In the genomic region with DNA sequence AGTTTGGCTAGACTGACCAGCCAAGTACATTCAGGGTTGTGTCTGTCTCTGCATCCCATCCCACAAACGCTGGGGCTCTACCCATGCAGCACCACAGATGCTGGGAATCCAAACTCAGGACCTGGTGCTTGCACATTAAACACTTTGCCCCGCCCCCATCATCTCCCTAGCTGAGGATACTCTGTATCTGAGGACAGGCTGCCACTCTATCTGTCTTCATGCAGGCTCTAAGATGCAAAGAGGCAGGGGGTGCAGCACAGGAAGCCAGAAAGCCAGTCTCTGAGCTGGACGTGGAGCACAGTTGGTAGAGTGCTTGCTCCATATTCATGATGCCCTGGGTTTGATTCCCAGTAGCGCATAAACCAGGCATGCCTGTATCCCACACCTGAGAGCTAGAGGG, we compare ENCODE assay signal across 14 mouse cellular contexts. TPM values are rescaled to one million over a fixed set of nuclear protein-coding genes. Genes with fewer than 3 reads are reported as not detected.
DNase-seq lines count a peak whose midpoint lies in the region; ATAC-seq and TF ChIP-seq lines count a peak whose summit lies in the region.
"Had no signal": no experiment of that assay in that cellular context is flagged by ENCODE, and none has a peak within 500 bp of the region (broad histone marks: within the 10 kb centered on the region; RNA-seq: fewer than 3 reads in every experiment).

No protein-coding gene starts in this region.

- H3K4me1 ChIP-seq in heart, embryonic 12.5 days (replicated peaks), result peaks cover 36% of the 10 kb centered on the region
- H3K4me1 ChIP-seq in lung, embryonic 14.5 days (ENCODE audit: insufficient read depth), result peaks cover 18% of the 10 kb centered on the region
- H3K4me1 ChIP-seq in intestine, embryonic 16.5 days (ENCODE audit: control insufficient read depth, insufficient read depth, low read length), result peaks cover 10% of the 10 kb centered on the region

- H3K27ac ChIP-seq in heart, embryonic 12.5 days (ENCODE audit: poor library complexity, severe bottlenecking), result peak overlapping the region; percentile 92; the same call in 1 of the 2 replicates
- H3K27ac ChIP-seq in lung, embryonic 14.5 days (ENCODE audit: low read depth), result peak overlapping the region; percentile 93
- 0 out of 2 replicates have a peak overlapping the region, but pooled peaks have one; percentile 88 for H3K27ac ChIP-seq in intestine, embryonic 16.5 days (ENCODE audit: low read length)

- WGBS in heart, embryonic 12.5 days, result 51% methylated on average over 4 of the region's 4 CpGs
- WGBS in lung, embryonic 14.5 days, result 47% methylated on average over 4 of the region's 4 CpGs
- WGBS in intestine, embryonic 16.5 days, result 59% methylated on average over 4 of the region's 4 CpGs

- peaks cover 14% of the 10 kb centered on the region for H3K27me3 ChIP-seq in heart, embryonic 12.5 days (replicated peaks)
- no peaks in the 10 kb centered on the region for H3K27me3 ChIP-seq in lung, embryonic 14.5 days (ENCODE audit: insufficient read depth, low read length)
- no peaks in the 10 kb centered on the region for H3K27me3 ChIP-seq in intestine, embryonic 16.5 days (replicated peaks; ENCODE audit: control insufficient read depth, insufficient read depth, low read length)
- H3K27me3 ChIP-seq: liver, embryonic 13.5 days had no signal

- no peak for TF ChIP-seq CTCF in lung, embryonic 14.5 days (IDR thresholded peaks at IDR 0.05; ENCODE audit: low read depth)

- no peak for ATAC-seq in heart, embryonic 12.5 days (ENCODE audit: insufficient number of reproducible peaks, low FRiP score)
- ATAC-seq in lung, embryonic 14.5 days (ENCODE audit: insufficient read depth), result no peak
- no peak for ATAC-seq in intestine, embryonic 16.5 days

- no peaks in the 10 kb centered on the region for H3K36me3 ChIP-seq in heart, embryonic 12.5 days
- no peaks in the 10 kb centered on the region for H3K36me3 ChIP-seq in lung, embryonic 14.5 days (ENCODE audit: insufficient read depth)
- H3K36me3 ChIP-seq in intestine, embryonic 16.5 days (ENCODE audit: control insufficient read depth, insufficient read depth, low read length), result no peaks in the 10 kb centered on the region
- H3K36me3 ChIP-seq: liver, embryonic 13.5 days; midbrain, embryonic 12.5 days had no signal

- intact Hi-C loops in heart, postnatal 25 days (cut with DNase I), result no loop called here
- intact Hi-C loops in left cerebral cortex, postnatal 25 days (cut with DNase I), result no loop called here

- no peak overlapping the region for H3K4me3 ChIP-seq in heart, embryonic 12.5 days
- H3K4me3 ChIP-seq in lung, embryonic 14.5 days (ENCODE audit: low read depth, low read length), result no peak overlapping the region
- H3K4me3 ChIP-seq in intestine, embryonic 16.5 days (ENCODE audit: low read length), result no peak overlapping the region
- H3K4me3 ChIP-seq: liver, embryonic 13.5 days; midbrain, embryonic 12.5 days had no signal

- H3K4me2 ChIP-seq in heart, embryonic 12.5 days, result no peak overlapping the region
- no peak overlapping the region for H3K4me2 ChIP-seq in lung, embryonic 14.5 days
- no peak overlapping the region for H3K4me2 ChIP-seq in intestine, embryonic 16.5 days (ENCODE audit: low read depth, low read length)
- H3K4me2 ChIP-seq: liver, embryonic 13.5 days; midbrain, embryonic 12.5 days had no signal

- no peak for DNase-seq in heart, postnatal 25 days (ENCODE audit: low spot score)
- no peak for DNase-seq in lung, embryonic 14.5 days
- DNase-seq in lung, postnatal 10 days, result no peak
- peak; percentile 63 for DNase-seq in thymus, postnatal 14 days
- no peak for DNase-seq in left cerebral cortex, postnatal 25 days (ENCODE audit: low spot score in 2 of 2)
- no peak for DNase-seq in gastrocnemius, postnatal 25 days
- DNase-seq: adrenal gland, adult 2 months; heart, postnatal 36 days; liver, embryonic 13.5 days; right cerebral cortex, postnatal 25 days had no signal

- no peak overlapping the region for H3K9ac ChIP-seq in heart, embryonic 12.5 days
- H3K9ac ChIP-seq in lung, embryonic 14.5 days, result no peak overlapping the region
- H3K9ac ChIP-seq in intestine, embryonic 16.5 days (ENCODE audit: low read depth, low read length), result no peak overlapping the region
- H3K9ac ChIP-seq: liver, embryonic 13.5 days; midbrain, embryonic 12.5 days had no signal

- no peaks in the 10 kb centered on the region for H3K9me3 ChIP-seq in heart, embryonic 12.5 days (replicated peaks)
- no peaks in the 10 kb centered on the region for H3K9me3 ChIP-seq in lung, embryonic 14.5 days (ENCODE audit: low read depth, low read length)
- H3K9me3 ChIP-seq in intestine, embryonic 16.5 days (ENCODE audit: control insufficient read depth, low read length), result no peaks in the 10 kb centered on the region
- H3K9me3 ChIP-seq: liver, embryonic 13.5 days; midbrain, embryonic 12.5 days had no signal

RNA-seq across cellular contexts. Expression of a gene that starts 20.2 kb away (rescaled TPM):
- polyA plus RNA-seq in heart, embryonic 12.5 days (2016; fragmentation: Nextera tagmentation; extraction: Ambion mirVana), result 21.4 and 21.6 TPM in 2 replicates
- 1 to 10 TPM; 2.7 to 2.8 TPM for total RNA-seq in heart, postnatal 25 days (2021)
- 9.0 and 11.7 TPM in 2 replicates for polyA plus RNA-seq in lung, embryonic 14.5 days (2014; fragmentation: Nextera tagmentation; extraction: Ambion mirVana)
- polyA plus RNA-seq in intestine, embryonic 16.5 days (2015; fragmentation: Nextera tagmentation; extraction: Ambion mirVana), result 5.5 and 6.8 TPM in 2 replicates
- total RNA-seq in left cerebral cortex, postnatal 25 days (2021), result 10 to 100 TPM; 11.9 to 13.1 TPM
- total RNA-seq in gastrocnemius, postnatal 25 days (2021), result 1 to 10 TPM; 4.9 to 5.7 TPM
- total RNA-seq: adrenal gland, adult 2 months; neutrophil, adult 5-6 weeks had no signal

RNA-seq across cellular contexts. Expression of a gene that starts 45.1 kb away (rescaled TPM):
- 36.9 and 40.9 TPM in 2 replicates for polyA plus RNA-seq in heart, embryonic 12.5 days (2016; fragmentation: Nextera tagmentation; extraction: Ambion mirVana)
- 1 to 10 TPM; 8.8 to 8.9 TPM for total RNA-seq in heart, postnatal 25 days (2021)
- 72.2 and 78.1 TPM in 2 replicates for polyA plus RNA-seq in lung, embryonic 14.5 days (2014; fragmentation: Nextera tagmentation; extraction: Ambion mirVana)
- 43.2 and 52.4 TPM in 2 replicates for polyA plus RNA-seq in intestine, embryonic 16.5 days (2015; fragmentation: Nextera tagmentation; extraction: Ambion mirVana)
- 100 to 1,000 TPM in 1 of 2 experiments, 10 to 100 TPM in 1; 95.3 to 108 TPM for total RNA-seq in left cerebral cortex, postnatal 25 days (2021)
- 1 to 10 TPM; 5.6 to 6.9 TPM for total RNA-seq in gastrocnemius, postnatal 25 days (2021)

Comparison
In these comparisons a context has a peak if more than half of its experiments do, and no peak if none do; other contexts are left out.
1. RNA of a gene that starts 45.1 kb away (total RNA-seq): 95.3 to 108 TPM in left cerebral cortex, postnatal 25 days; 8.8 to 8.9 TPM in heart, postnatal 25 days and 5.6 to 6.9 TPM in gastrocnemius, postnatal 25 days; every median in the first group is over 4 times any median in the second.
2. Peak in every context shown above with its lines, with median percentiles within 50 percentile points of each other: H3K27ac ChIP-seq.